Mouse (Mus musculus) ovary, adult 18-20 months (tissue): ENCODE data around the gene AU022252.
A peak's percentile ranks its signal among the peaks of the same experiment; 100 is the strongest.

ENCODE experiments used
- DNase-seq: peaks from one replicate; pipeline ENCODE4 v3.0.0; 2022; ENCODE audit warnings: low spot score, mixed read lengths

Gene AU022252

DNA sequence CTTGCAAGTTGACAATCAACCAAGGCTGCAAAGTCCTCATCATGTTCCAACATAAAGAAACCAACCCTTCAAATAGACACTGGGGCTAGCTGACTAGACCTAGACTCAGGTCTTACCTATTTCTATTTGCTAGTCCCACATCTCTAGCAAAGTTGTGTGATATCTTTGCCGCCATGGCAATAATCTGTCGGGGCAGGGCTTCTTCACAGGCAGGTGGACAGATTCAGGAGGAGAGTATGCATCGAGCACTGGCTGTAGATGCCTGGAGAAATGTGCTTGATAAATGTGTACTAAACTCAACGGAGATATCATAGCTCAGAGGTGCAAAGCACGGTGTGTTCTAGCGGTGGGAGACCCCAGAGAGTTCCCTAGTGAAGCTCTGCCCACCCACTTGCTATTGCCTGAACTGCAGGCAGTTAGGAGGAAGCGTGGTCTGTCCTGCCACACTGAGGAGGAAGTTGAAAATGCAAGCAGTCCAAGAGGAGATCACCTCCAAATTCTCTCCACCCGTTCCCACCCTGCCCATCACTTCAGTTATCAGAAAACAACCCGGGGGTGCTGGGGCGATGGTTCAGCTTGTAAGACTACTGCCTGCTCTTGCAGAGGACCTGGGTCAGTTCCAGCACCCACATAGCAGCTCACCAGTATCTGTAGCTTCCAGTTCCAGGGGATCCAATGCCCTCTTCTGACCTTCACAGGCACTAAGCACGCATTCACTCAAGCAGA is 44.3 kb downstream of the AU022252 start:
- no peak for DNase-seq

DNA sequence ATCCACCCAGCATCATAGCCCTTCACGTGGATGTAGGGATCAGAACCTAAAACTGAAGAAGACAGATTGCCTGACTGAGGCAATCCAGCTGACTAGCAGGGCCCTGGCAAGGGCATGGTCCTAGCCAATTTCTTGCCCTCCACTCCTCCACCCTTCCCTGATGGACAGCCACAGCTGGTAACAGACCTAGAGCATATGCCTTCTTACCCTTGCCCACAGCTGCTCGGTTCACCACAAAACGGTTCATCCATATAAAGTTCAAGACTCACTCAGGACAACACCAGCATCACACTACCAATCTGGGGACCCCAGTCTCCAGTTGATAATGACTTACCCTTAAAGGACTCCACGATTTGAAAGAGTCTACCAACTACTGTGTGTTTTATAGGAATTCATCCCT is 46.7 kb downstream of the AU022252 start:
- DNase-seq, result no peak

DNA sequence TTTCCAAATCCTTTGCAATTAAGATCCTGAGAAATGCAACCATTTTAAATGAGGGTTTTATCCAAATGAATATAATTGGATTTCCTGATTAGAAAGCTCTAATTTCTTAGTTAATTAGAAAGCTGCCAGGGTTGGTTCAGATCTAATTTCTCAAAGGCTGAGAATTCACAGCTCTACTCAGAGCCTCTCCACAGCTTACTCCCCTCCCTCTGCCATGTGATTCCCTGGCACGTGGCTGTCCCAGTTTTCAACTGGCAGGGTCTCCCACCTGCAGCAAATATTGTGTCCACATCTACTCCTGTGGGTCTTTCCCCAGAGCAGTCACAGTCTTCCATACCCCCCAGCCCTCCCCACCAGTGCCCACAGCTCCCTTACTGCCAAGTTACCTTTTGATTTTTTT is 49.0 kb downstream of the AU022252 start:
- DNase-seq, result no peak

DNA sequence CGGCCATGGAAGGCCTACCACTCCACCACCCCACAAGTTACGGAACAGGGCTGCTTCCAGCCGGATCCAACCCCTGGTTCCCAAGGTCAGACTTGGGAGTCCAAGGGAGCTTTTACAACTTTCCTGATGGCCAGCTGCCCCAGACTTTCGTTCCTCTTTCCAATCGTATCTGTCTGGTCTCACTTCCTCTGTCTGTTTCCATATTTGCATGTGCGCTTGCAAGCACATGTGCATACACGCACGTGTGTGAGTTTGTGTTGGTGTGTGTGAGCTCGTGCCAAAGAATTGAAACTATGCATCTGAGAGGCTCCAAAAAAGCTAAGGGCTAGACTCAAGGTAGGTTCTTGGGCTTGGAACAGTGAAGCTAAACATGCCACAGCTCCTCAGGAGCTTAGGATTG is 51.1 kb downstream of the AU022252 start:
- no peak for DNase-seq

DNA sequence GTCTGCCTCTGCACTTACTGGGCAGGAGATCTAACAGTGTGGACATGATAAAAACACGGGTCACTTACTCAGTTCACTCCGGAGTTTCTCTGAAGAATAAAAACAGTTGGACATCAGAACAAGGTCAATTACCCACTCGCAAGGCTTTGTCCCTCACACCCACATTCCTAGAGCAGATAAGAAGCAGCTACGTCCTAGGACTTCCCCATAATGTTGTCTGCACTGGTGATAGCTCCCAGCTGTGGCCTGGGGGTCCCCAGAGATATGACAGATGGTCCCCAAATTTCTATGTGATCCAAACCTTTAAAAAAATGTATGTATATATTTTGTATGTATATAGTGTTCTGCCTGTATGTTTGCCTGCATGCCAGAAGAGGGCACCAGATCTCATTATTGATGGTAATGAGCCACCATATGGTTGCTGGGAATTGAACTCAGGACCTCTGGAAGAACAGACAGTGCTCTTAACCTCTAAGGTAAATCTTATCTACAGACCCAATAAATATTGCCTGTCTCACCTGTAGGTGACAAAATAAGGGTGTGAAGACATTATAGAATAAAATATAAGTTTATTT is 52.3 kb downstream of the AU022252 start:
- DNase-seq, result no peak

DNA sequence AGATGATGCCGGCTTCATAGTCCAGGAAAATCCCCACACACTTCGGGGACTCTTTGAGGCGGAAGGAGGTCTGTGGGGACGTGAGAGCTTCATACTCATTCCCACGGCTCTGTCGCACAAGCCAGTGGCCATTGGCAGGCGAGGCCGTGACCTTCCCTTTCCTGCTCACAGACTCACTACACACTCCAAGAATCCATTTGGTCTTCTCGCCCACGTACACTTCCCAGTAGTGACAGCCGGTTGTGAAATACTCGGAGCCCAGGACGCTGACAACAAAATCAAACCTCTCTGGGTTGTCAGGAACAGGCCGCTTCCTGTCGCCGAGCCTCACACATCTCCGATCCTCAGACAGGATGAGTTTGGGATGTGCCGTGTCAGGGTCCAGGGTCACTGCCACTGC is 54.2 kb downstream of the AU022252 start:
- no peak for DNase-seq

DNA sequence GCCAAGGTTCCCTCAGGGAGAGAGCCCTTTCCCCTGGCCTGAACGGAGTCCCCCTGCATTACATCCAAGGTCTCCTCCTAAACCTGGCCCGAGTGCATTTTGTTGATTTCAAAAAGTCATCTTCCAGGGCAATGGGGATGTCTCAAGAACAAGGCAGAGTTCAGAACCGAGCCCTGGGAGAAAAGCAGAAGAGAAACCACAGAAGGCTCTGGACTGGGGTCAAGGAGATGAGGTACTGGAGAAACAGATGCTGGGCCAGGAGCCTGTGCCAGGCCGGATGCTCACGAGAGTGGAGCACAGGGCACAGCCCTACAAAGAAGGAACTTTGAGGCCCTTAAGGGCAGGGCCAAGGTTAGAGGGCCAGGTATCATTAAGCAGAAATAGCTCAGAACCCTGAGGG is 54.8 kb downstream of the AU022252 start:
- DNase-seq, result no peak

DNA sequence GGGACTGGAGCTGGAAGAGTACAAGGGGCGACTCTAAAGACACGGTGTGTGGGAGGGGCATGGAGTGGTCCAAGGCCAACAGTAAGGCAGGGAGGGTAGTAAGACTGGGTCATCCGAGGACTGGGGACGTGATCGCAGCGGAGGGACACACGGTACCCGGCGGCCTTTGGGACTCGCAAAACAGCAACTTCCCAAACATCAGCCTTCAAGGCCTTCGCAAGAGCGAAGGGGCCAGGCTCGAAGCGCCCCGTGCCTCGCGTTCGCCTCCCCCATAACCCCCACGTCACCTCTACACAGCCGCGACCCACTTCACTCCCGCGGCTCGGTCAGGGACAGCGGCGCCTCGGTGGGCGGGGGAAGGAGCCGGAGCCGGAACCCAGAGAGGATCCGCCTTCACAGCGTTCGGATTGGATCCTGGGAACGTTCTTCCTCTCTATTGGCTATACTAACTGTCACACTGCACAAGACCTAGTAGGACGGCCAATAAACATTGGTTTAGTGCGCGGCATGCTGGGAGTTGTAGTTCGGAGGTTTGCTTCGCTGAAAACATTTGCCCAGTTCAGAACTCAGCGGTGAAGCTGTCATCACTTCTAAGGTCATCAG is 58.6 kb downstream of the AU022252 start, which contains the start of gene Zfp691:
TSS of gene Zfp691 (minus strand) at position 345 of the 603 bp plus-strand sequence.
- DNase-seq, result peak; percentile 93

DNA sequence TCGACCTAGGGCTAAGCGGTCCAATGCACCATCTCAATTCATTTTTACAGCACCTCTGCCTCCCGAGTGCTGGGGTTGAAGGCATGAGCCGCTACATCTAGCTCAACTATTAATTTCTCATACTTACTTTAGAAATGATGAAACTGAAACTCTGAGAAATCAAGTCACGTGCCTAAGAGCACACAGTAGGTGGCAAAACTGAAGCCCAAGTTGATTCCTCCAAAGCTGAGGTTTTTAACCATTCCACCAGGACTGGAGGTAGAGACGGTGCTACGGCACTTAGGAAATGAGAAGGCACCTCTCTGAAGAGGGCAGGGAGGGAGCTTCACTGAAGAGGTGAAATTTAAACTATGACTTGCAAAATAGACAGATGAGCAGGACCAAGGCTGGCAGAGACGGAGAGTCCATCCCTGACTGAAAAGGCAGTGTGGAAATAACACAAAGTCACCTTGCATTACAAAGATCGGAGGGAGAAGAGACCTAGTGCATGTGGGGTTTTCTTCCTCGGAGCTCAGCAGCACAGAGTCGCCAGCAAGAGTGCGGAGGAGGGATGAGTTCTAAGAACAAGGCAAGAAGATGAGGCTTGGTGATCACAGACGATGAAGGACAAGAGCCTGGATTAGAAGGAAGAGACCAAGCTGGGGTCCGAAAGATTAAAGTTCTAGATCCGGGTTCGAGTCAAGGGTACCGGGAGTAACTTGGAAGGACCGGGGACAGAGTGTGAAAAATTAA is 59.4 kb downstream of the AU022252 start:
- no peak for DNase-seq

DNA sequence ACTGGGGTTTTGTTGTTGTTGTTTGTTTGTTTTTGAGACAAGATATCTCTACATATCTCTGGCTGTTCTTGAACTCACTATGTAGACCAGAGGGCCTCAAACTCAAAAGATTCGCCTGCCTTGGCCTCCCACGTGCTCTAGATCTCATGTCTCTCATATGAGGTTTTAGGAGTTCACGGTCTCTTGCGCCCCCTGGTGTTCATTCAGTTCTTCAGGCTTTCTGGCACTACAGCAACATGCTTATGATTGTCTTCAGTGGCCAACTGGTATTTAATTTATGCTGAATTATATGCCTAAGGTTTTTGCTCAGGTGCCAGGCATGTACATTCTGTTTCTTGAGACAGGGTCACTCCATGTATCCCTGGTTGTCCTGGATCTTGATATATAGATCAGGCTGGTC is 64.8 kb downstream of the AU022252 start:
- peak; percentile 36 for DNase-seq

DNA sequence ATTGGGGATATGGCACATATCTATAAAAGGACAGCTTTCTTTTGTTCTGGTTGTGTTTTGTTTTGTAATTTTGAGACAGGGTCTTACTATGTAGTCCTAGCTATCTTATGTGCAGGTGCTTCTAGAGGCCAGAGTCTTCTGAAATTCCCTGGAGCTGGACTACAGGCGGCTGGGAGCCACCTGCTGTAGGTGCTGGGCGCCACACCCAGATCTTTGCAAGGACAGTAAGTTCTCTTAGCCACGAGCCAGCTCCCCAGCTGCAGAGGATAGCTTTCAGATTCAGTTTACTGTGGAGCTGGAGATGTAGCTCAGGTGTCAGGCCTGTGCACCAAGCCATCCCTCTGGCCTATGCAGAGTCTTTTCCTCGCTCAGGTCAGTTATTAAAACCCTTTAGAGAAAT is 65.4 kb downstream of the AU022252 start:
- DNase-seq, result no peak

DNA sequence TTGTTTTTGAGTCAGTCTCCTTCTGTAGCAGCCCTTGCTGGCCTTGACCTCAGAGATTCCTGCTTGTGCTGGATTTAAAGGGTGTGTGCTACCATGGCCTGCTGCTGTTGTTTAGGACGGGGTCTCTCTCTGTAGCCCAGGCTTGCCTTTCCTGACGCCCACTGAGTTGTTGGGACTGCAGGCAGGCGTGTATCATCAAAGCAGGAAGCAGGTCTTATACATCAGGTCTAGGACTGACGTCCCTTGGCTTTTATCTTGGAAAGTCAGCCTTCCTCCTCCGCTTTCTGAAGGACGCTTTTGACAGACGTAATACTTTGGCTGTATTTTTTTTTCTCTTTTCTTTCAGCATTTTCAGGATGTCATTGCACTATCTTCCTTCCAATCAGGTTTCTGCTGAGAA is 66.6 kb downstream of the AU022252 start:
- no peak for DNase-seq

DNA sequence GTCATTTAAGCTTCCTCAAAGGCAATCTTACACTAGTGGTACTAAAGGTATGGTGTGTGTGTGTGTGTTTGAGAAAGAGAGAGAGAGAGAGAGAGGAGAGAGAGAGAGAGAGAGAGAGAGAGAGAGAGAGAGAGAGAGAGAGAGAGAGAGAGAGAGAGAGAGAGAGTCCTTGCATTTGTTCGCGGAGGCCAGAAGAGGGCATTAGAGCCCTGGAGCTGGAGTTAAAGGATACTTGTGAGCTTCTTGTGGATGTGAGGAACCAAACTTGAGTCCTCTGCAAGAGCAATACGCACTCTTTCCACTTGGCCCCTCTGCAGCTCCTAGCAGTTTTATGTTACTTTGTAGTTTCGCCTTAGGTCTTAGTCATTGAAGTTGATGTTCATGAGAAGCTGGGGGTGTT is 69.5 kb downstream of the AU022252 start:
- DNase-seq, result no peak

DNA sequence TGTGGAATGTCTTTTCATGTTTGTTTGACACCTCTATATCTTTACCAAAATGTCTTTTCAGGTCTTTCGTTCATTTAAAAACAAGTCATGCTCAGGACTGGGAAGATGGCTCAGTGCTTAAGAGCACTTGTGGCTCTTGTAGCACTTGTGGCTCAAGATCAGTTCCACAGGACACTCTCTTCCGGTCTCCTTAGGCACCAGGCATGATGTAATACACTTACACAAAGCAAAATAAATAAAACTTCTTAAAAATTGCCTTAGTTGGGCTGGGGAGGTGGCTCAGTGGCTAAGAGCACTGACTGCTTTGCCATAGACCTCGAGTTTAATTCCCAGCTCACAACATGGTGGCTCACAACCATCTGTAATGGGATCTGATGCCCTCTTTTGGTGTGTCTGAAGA is 71.2 kb downstream of the AU022252 start:
- DNase-seq, result no peak

DNA sequence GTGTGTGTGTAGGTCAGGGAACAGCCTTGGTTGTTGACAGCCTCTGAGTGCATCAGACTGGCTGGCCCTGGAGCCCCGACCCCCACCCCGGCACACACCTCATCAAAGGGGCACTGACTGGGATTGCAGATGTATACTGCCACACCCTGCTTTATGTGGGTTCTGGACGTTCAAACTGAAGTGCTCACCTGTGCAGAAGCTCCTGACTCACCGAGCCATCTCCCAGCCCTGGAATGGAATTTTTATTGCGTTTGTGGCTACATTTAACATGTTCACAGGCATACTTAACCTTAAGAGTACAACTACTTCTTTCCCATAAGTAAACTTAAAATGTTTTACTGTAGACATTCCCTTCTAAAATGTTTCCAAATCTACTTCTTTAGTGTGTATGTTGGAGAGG is 74.6 kb downstream of the AU022252 start:
- no peak for DNase-seq

DNA sequence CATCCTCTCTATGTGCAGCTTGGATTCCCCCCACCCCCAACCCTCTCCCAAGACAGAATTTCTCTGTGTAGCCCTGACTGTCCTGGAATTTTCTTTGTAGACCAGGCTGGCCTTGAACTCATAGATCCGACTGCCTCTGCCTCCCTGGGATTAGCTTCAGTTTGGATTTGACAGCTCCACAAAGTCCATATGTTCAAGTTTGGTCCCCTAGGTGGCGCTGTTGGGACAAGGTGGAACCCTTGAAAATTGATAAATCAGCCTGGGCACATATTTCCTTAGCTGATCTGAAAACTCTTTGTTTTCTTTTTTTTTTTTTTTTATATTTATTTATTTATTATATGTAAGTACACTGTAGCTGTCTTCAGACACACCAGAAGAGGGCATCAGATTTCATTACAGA is 75.3 kb downstream of the AU022252 start:
- no peak for DNase-seq
